Mouse (Mus musculus) neural tube, embryonic 11.5 days (tissue): ENCODE results near the gene Ppwd1. TPM values are rescaled to one million over a fixed set of nuclear protein-coding genes. Genes with fewer than 3 reads are reported as not detected.

Experiments used
- ATAC-seq: fragments of 200-750 bp; cut with Nextera tagmentation; 2 replicates; pipeline ENCODE4 v1.8.0; 2017; ENCODE audit warnings: moderate number of reproducible peaks, mild to moderate bottlenecking, moderate TSS enrichment, moderate library complexity; ENCODE audit not compliant: insufficient read depth, low FRiP score, low TSS enrichment
- DNase-seq: peaks from one replicate; pipeline ENCODE4 v3.0.0-alpha.2; 2015; ENCODE audit warnings: low spot score
- H3K27ac ChIP-seq: fragments of 300-500 bp; sonication (generic); 2 replicates; pipeline ENCODE4 v1.5.1; 2014; ENCODE audit warnings: low read depth, mild to moderate bottlenecking, low read length
- H3K27me3 ChIP-seq: fragments of 300-500 bp; sonication (generic); 2 replicates; pipeline ENCODE4 v1.6.1; 2014; ENCODE audit warnings: mild to moderate bottlenecking, low read length, mixed read lengths; ENCODE audit not compliant: control insufficient read depth, insufficient read depth
- H3K36me3 ChIP-seq: fragments of 300-500 bp; sonication (generic); 2 replicates; pipeline ENCODE4 v1.6.1; 2014; ENCODE audit warnings: mild to moderate bottlenecking, low read length, moderate library complexity, mixed read lengths; ENCODE audit not compliant: control insufficient read depth, insufficient read depth
- H3K4me1 ChIP-seq: fragments of 300-500 bp; sonication (generic); 2 replicates; pipeline ENCODE4 v1.6.1; 2014; ENCODE audit warnings: low read length, mixed read lengths; ENCODE audit not compliant: control insufficient read depth, insufficient read depth
- H3K4me2 ChIP-seq: fragments of 300-500 bp; sonication (generic); 2 replicates; pipeline ENCODE4 v1.6.1; 2014; ENCODE audit warnings: low read depth, mild to moderate bottlenecking, moderate library complexity
- H3K4me3 ChIP-seq: fragments of 300-500 bp; sonication (generic); 2 replicates; pipeline ENCODE4 v1.5.1; 2014; ENCODE audit warnings: low read depth, low read length
- H3K9ac ChIP-seq: fragments of 300-500 bp; sonication (generic); 2 replicates; pipeline ENCODE4 v1.6.1; 2014; ENCODE audit warnings: mild to moderate bottlenecking, low read length
- H3K9me3 ChIP-seq: fragments of 300-500 bp; sonication (generic); 2 replicates; pipeline ENCODE4 v1.6.1; 2016; ENCODE audit warnings: low read length; ENCODE audit not compliant: control insufficient read depth
- WGBS: fragments of 180-500 bp; shearing (Covaris S2); extraction: QIAGEN DNeasy Blood & Tissue Kit; methylation state at CpG from one replicate; pipeline ENCODE4 v1.1.7; 2014; 5-methylcytosine and 5-hydroxymethylcytosine counted together
- polyA plus RNA-seq: library from polyadenylated mRNA; unstranded; fragments of >200 nt; fragmentation: Nextera tagmentation; extraction: Ambion mirVana; gene quantifications from 2 replicates; pipeline ENCODE4 v1.2.1, GENCODE M21; 2014

Ppwd1 gene
- polyA plus RNA-seq, 1 experiment from 2014 or later, result 15.5 TPM

GRCm38 (mm10) chr13:104178650-104179121, 50.0 kb downstream of the Ppwd1 start, which contains the start of gene Trim23:
Gene Trim23 (plus strand): TSS chr13:104178797.
- under 1% methylated on average over 38 of the region's 38 CpGs for WGBS

GRCm38 (mm10) chr13:104177796-104178649, 50.6 kb downstream of the Ppwd1 start, which contains the start of gene Trappc13:
Gene Trappc13 (minus strand): TSS chr13:104178469.
- Histone ChIP-seq H3K9ac (peak within 1 kb of the TSS; percentile 81), H3K36me3 (no peaks in the 10 kb centered on the region), H3K27me3 (no peaks in the 10 kb centered on the region), H3K4me3 (peak within 1 kb of the TSS; percentile 80), H3K4me1 (peaks cover 9% of the 10 kb centered on the region; the same call in 1 of the 2 replicates), H3K4me2 (peak within 1 kb of the TSS; percentile 69), H3K27ac (peak within 1 kb of the TSS; percentile 63), H3K9me3 (no peaks in the 10 kb centered on the region)
- ATAC-seq (peak; percentile 87), DNase-seq (peak; percentile 85)
- under 1% methylated on average over 32 of the region's 32 CpGs for WGBS

More at GRCm38 (mm10) chr13:104178650-104179121, 50.0 kb downstream of the Ppwd1 start, which contains the start of gene Trim23:
- Histone ChIP-seq H3K4me1 (peaks cover 9% of the 10 kb centered on the region; the same call in 1 of the 2 replicates), H3K9ac (peak within 1 kb of the TSS; percentile 81), H3K27me3 (no peaks in the 10 kb centered on the region), H3K27ac (peak within 1 kb of the TSS; percentile 63), H3K4me2 (peak within 1 kb of the TSS; percentile 69), H3K9me3 (no peaks in the 10 kb centered on the region), H3K4me3 (peak within 1 kb of the TSS; percentile 80), H3K36me3 (no peaks in the 10 kb centered on the region)
- DNase-seq, result peak; percentile 98
- ATAC-seq, result peak; percentile 98

DNA sequence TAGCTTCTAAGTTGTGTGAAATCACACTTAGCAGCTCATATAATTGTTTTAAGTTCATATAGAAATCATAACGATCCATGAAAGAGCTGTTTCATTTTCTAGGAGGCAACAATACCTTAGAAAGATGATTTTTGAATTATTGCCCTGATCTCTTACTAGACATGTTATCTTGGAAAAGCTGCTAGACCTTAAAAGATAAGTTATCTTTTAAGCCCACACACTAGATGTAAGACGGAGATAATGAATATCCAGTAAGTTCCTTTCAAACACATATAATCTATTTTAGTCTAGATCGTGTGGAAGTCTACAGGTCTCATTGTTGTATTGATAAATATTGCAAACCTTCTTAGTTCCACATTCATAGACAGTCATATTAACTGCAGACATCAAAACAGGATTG, 51.8 kb downstream of the Ppwd1 start:
- H3K36me3 ChIP-seq, result no peaks in the 10 kb centered on the region
- peaks cover 9% of the 10 kb centered on the region; the same call in 1 of the 2 replicates for H3K4me1 ChIP-seq
- peak overlapping the region; percentile 35 for H3K4me2 ChIP-seq
- DNase-seq (no peak), ATAC-seq (no peak)
- H3K27me3 ChIP-seq, result no peaks in the 10 kb centered on the region
- no peak overlapping the region for H3K27ac ChIP-seq
- WGBS, result 85% methylated on average over 3 of the region's 3 CpGs
- H3K4me3 ChIP-seq, result peak overlapping the region; percentile 9
- no peaks in the 10 kb centered on the region for H3K9me3 ChIP-seq
- H3K9ac ChIP-seq, result no peak overlapping the region

DNA sequence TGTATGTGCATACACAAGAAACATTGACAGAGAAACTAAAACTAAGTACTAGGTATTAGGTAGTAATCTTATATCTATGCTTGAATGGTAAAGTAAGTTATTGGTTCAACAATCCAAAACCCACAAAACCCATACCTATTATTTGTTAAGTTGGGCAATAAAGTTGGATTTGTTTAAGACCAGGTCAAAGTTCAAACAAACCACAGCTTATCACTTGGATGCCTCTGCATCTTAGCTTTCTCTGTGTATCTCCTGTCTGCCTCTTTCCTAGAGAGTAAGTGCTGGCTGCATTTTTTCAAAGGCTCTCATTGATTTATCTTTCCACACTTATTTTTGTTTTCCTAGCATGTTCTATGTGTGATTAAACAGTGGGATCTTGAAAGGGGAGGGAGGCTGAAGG, 56.1 kb downstream of the Ppwd1 start:
- ATAC-seq (no peak), DNase-seq (no peak)
- 0 out of 2 replicates have a peak, but pooled peaks cover 4% of the 10 kb centered on the region for H3K36me3 ChIP-seq
- no peaks in the 10 kb centered on the region for H3K27me3 ChIP-seq
- H3K4me1 ChIP-seq, result 0 out of 2 replicates have a peak, but pooled peaks cover 5% of the 10 kb centered on the region
- no peak overlapping the region for H3K4me3 ChIP-seq
- H3K9me3 ChIP-seq, result no peaks in the 10 kb centered on the region
- H3K9ac ChIP-seq, result no peak overlapping the region
- H3K4me2 ChIP-seq, result no peak overlapping the region
- H3K27ac ChIP-seq, result no peak overlapping the region

DNA sequence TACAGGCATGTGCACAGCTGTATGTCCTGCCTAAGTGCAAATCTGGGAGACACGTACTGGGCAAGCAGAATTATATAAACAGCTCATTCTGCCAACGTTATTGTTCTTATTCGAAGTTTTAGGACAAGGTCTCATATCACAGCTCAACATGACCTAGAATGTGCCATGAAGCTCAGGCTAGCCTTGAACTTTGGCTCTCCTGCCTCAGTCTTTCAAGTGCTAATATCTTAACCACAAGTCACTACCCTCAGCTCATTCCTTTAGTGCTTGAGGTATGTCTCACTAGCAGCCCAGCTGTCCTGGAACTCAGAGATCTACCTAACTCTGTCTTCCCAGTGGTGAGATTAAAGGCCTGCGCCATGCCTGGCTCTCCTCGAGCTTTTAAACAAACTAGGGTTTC, 56.9 kb downstream of the Ppwd1 start:
- H3K9ac ChIP-seq, result no peak overlapping the region
- no peak overlapping the region for H3K27ac ChIP-seq
- no peaks in the 10 kb centered on the region for H3K27me3 ChIP-seq
- 94% methylated on average over 5 of the region's 5 CpGs for WGBS
- ATAC-seq (no peak), DNase-seq (no peak)
- H3K4me3 ChIP-seq, result no peak overlapping the region
- H3K4me1 ChIP-seq, result 0 out of 2 replicates have a peak, but pooled peaks cover 3% of the 10 kb centered on the region
- H3K4me2 ChIP-seq, result no peak overlapping the region
- no peaks in the 10 kb centered on the region for H3K9me3 ChIP-seq
- H3K36me3 ChIP-seq, result peaks cover 6% of the 10 kb centered on the region; the same call in 1 of the 2 replicates

DNA sequence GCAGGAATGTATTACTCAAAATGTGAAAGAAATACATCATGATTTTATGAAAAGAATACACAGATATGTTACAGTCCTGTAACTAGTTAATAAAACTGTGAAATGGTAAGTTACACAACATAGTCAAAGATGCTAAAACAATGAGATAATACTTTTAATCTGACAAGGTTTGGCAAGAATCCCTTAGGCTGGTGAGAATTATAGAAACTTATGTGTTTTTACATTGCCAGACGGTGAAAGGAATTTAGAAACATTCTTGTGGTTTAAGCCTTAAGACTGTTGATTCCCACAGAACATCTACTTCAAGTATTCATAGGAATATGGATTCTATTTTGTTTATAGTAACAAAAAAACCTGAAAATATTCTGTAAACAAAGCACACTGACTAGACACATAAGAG, 73.0 kb downstream of the Ppwd1 start:
- DNase-seq, result no peak
- 86% methylated on average over 1 of the region's 1 CpGs for WGBS
- Histone ChIP-seq H3K4me1 (no peaks in the 10 kb centered on the region), H3K36me3 (no peaks in the 10 kb centered on the region), H3K9me3 (no peaks in the 10 kb centered on the region), H3K9ac (no peak overlapping the region), H3K4me3 (no peak overlapping the region), H3K27me3 (no peaks in the 10 kb centered on the region), H3K4me2 (no peak overlapping the region), H3K27ac (no peak overlapping the region)
- no peak for ATAC-seq

Other genes starting within 250 kb of the Ppwd1 start
- 23.2 and 25.2 TPM in 2 replicates for gene Nln, start 119.2 kb downstream of the Ppwd1 start, polyA plus RNA-seq
- 25.2 and 29.8 TPM in 2 replicates for gene Sgtb, start 119.1 kb downstream of the Ppwd1 start, polyA plus RNA-seq
- 76.1 and 79.7 TPM in 2 replicates for gene Trappc13, start 50.4 kb downstream of the Ppwd1 start, polyA plus RNA-seq
- gene Trim23, start 50.0 kb downstream of the Ppwd1 start, polyA plus RNA-seq, result 25.2 and 27.5 TPM in 2 replicates
- gene Cenpk, start 232 bp downstream of the Ppwd1 start, polyA plus RNA-seq, result 54.7 and 61.5 TPM in 2 replicates
- 2.6 and 3.1 TPM in 2 replicates for gene Adamts6, start 59.0 kb upstream of the Ppwd1 start, polyA plus RNA-seq